Mouse (Mus musculus) MEL (cell line): Measurements from ENCODE around the gene Rec8.

ENCODE experiments used
- CTCF ChIP-seq, 3 experiments: IDR thresholded peaks in 2 of 3; conservative IDR thresholded peaks in 1 of 3; 2 replicates each; pipeline ENCODE4 v1.5.1; 2011 to 2012; ENCODE audit warnings: low read length in 3 of 3, low read depth in 2 of 3, mild to moderate bottlenecking in 2 of 3, improper control_type of control experiment in 1 of 3, inconsistent platforms in 1 of 3, mixed read lengths in 1 of 3, moderate library complexity in 1 of 3; ENCODE audit not compliant: control insufficient read depth in 1 of 3, insufficient read depth in 1 of 3, poor library complexity in 1 of 3, severe bottlenecking in 1 of 3
- GATA1 ChIP-seq: IDR thresholded peaks from 2 replicates; pipeline ENCODE4 v1.6.1; 2011; ENCODE audit warnings: low read depth, low read length, improper control_type of control experiment
- TAL1 ChIP-seq: IDR thresholded peaks from 2 replicates; pipeline ENCODE4 v1.6.1; 2012; ENCODE audit warnings: mild to moderate bottlenecking, inconsistent platforms, low read length, moderate library complexity, mixed read lengths
- ZNF384 ChIP-seq: IDR thresholded peaks from 2 replicates; pipeline ENCODE4 v1.6.1; 2012; ENCODE audit warnings: low read depth, mild to moderate bottlenecking, inconsistent platforms, low read length, improper control_type of control experiment

DNA sequence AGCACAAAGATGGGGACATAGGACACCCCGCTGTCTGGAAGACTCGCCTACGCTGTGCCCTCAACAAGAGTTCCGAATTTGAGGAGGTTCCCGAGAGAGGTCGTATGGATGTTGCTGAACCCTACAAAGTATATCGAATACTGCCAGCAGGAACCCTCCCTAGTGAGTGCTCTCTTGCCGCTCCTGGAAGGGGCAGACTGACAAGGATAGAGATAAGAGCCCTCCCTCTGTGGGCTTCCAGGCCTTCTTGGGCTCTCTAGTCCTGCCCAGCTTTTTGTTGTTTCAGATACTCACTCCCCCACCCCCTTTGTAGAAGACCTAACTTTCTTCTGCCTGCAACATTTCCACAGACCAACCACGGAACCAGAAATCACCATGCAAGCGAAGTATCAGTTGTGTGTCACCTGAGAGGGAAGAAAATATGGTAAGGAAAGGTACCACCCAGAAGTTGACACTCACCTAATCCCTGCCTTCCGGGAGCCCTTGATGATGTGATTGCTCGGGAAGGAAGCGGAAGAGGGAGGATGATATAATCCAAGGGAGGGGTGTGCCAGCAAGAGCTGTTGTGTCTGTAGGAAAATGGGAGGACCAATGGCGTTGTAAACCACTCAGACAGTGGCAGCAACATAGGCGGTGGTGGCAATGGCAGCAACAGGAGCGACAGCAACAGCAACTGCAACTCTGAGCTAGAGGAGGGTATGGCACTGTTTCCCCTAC lies 11.9 kb upstream of the Rec8 start:
- TF ChIP-seq GATA1 (no peak), TAL1 (no peak), CTCF (IDR thresholded peaks at IDR 0.05 in 2 of 3, conservative IDR thresholded peaks at IDR 0.05 in 1 of 3; ENCODE audit: control insufficient read depth in 1 of 3, insufficient read depth in 1 of 3, low read depth in 2 of 3, low read length in 3 of 3, poor library complexity in 1 of 3, severe bottlenecking in 1 of 3) (no peak), ZNF384 (no peak)
